Mouse (Mus musculus) liver, embryonic 12.5 days (tissue): Measurements from ENCODE around the gene Mlec. TPM values are rescaled to one million over a fixed set of nuclear protein-coding genes. Genes with fewer than 3 reads are reported as not detected.
"Not testable (repeated sequence)": the region's sequence is repeated elsewhere in the genome, so short reads cannot be mapped to it uniquely, and the experiment has no call there.

ENCODE experiments used
- ATAC-seq: fragments of 200-750 bp; cut with Nextera tagmentation; 2 replicates; pipeline ENCODE4 v1.8.0; 2017; ENCODE audit warnings: moderate number of reproducible peaks, mild to moderate bottlenecking, moderate library complexity
- H3K27ac ChIP-seq: fragments of 300-500 bp; sonication (generic); 2 replicates; pipeline ENCODE4 v1.5.1; 2016; ENCODE audit warnings: mild to moderate bottlenecking
- H3K27me3 ChIP-seq: fragments of 300-500 bp; sonication (generic); replicated peaks from 2 replicates; pipeline ENCODE4 v1.6.1; 2016; ENCODE audit warnings: mild to moderate bottlenecking, moderate library complexity
- H3K36me3 ChIP-seq: fragments of 300-500 bp; sonication (generic); 2 replicates; pipeline ENCODE4 v1.6.1; 2016; ENCODE audit warnings: mild to moderate bottlenecking, moderate library complexity
- H3K4me1 ChIP-seq: fragments of 300-500 bp; sonication (generic); 2 replicates; pipeline ENCODE4 v1.6.1; 2016
- H3K4me2 ChIP-seq: fragments of 300-500 bp; sonication (generic); 2 replicates; pipeline ENCODE4 v1.6.1; 2016; ENCODE audit warnings: mild to moderate bottlenecking, moderate library complexity
- H3K4me3 ChIP-seq: fragments of 300-500 bp; sonication (generic); 2 replicates; pipeline ENCODE4 v1.5.1; 2016; ENCODE audit warnings: mild to moderate bottlenecking, moderate library complexity
- H3K9ac ChIP-seq: fragments of 300-500 bp; sonication (generic); 2 replicates; pipeline ENCODE4 v1.6.1; 2016; ENCODE audit warnings: mild to moderate bottlenecking, moderate library complexity
- H3K9me3 ChIP-seq: fragments of 300-500 bp; sonication (generic); replicated peaks from 2 replicates; pipeline ENCODE4 v1.6.1; 2016; ENCODE audit warnings: mild to moderate bottlenecking, moderate library complexity
- WGBS: fragments of 180-500 bp; shearing (Covaris S2); methylation state at CpG from one replicate; pipeline ENCODE4 v1.1.7; 2016; ENCODE audit not compliant: insufficient replicate concordance; 5-methylcytosine and 5-hydroxymethylcytosine counted together
- polyA plus RNA-seq: library from polyadenylated mRNA; unstranded; fragments of >200 nt; fragmentation: Nextera tagmentation; extraction: Ambion mirVana; gene quantifications from 2 replicates; pipeline ENCODE4 v1.2.1, GENCODE M21; 2016

Mlec gene
- polyA plus RNA-seq, 1 experiment from 2014 or later: 46.8 TPM

GRCm38 (mm10) chr5:115113244-115113643 is 44.7 kb downstream of the Mlec start:
- 90% methylated on average over 12 of the region's 12 CpGs for WGBS
- peaks cover 61% of the 10 kb centered on the region for H3K36me3 ChIP-seq
- peaks cover 15% of the 10 kb centered on the region; the same call in 1 of the 2 replicates for H3K4me1 ChIP-seq
- ATAC-seq: no peak
- H3K27me3 ChIP-seq: no peaks in the 10 kb centered on the region
- H3K4me3 ChIP-seq: no peak overlapping the region
- no peak overlapping the region for H3K4me2 ChIP-seq
- no peak overlapping the region for H3K27ac ChIP-seq
- no peaks in the 10 kb centered on the region for H3K9me3 ChIP-seq
- H3K9ac ChIP-seq: no peak overlapping the region

DNA sequence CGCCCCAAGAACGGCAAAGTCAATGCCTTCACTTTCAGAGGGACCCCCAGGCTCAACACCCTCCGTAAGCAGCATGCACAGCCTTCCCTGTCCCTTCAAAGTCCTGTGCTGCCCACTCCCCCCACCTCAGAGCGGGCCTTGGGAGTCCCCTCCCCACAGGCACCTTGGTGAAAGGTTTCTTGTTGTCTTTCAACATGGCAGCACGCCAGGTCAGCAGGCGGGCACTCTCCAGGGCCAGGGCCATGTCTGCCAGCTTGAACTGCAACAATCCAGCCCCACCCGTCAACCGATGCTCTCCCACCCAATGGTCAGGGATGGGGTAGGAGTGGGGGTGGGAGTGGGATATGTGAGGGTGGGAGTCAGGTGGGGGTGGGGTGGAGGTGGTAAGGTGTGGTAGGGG is 46.8 kb downstream of the Mlec start:
- Histone ChIP-seq H3K27me3 (no peaks in the 10 kb centered on the region), H3K4me2 (no peak overlapping the region)
- WGBS: 92% methylated on average over 8 of the region's 8 CpGs

GRCm38 (mm10) chr5:115103253-115103652 is 54.7 kb downstream of the Mlec start:
- not testable (repeated sequence) for H3K4me3 ChIP-seq, H3K9ac ChIP-seq, H3K27ac ChIP-seq, H3K9me3 ChIP-seq, ATAC-seq, H3K4me2 ChIP-seq, H3K27me3 ChIP-seq, H3K4me1 ChIP-seq
- H3K36me3 ChIP-seq: peaks cover 63% of the 10 kb centered on the region
- WGBS: 93% methylated on average over 23 of the region's 23 CpGs

More for the DNA sequence above, 46.8 kb downstream of the Mlec start:
- no peak overlapping the region for H3K27ac ChIP-seq
- peaks cover 53% of the 10 kb centered on the region for H3K36me3 ChIP-seq
- H3K9me3 ChIP-seq: no peaks in the 10 kb centered on the region
- H3K4me1 ChIP-seq: peaks cover 8% of the 10 kb centered on the region; the same call in 1 of the 2 replicates
- H3K9ac ChIP-seq: no peak overlapping the region
- no peak overlapping the region for H3K4me3 ChIP-seq
- ATAC-seq: no peak

GRCm38 (mm10) chr5:115102231-115102630 is 55.7 kb downstream of the Mlec start:
- no peak overlapping the region for H3K4me2 ChIP-seq
- no peaks in the 10 kb centered on the region for H3K4me1 ChIP-seq
- H3K27me3 ChIP-seq: no peaks in the 10 kb centered on the region
- no peaks in the 10 kb centered on the region for H3K9me3 ChIP-seq
- peaks cover 69% of the 10 kb centered on the region for H3K36me3 ChIP-seq
- no peak overlapping the region for H3K27ac ChIP-seq
- 77% methylated on average over 2 of the region's 2 CpGs for WGBS
- H3K4me3 ChIP-seq: no peak overlapping the region
- ATAC-seq: no peak
- H3K9ac ChIP-seq: no peak overlapping the region

- Histone ChIP-seq H3K9ac (no peak overlapping the region), H3K27me3 (no peaks in the 10 kb centered on the region), H3K9me3 (no peaks in the 10 kb centered on the region), H3K36me3 (peaks cover 82% of the 10 kb centered on the region), H3K4me3 (no peak overlapping the region), H3K4me1 (no peaks in the 10 kb centered on the region), H3K27ac (no peak overlapping the region), H3K4me2 (no peak overlapping the region)
- WGBS: 77% methylated on average over 6 of the region's 6 CpGs
- no peak for ATAC-seq
Measured at GRCm38 (mm10) chr5:115100473-115100872, 57.5 kb downstream of the Mlec start.

GRCm38 (mm10) chr5:115099991-115100390 is 58.0 kb downstream of the Mlec start:
- H3K27me3 ChIP-seq: no peaks in the 10 kb centered on the region
- H3K4me2 ChIP-seq: no peak overlapping the region
- no peak for ATAC-seq
- 86% methylated on average over 9 of the region's 9 CpGs for WGBS
- no peak overlapping the region for H3K4me3 ChIP-seq
- H3K36me3 ChIP-seq: peaks cover 87% of the 10 kb centered on the region
- H3K9me3 ChIP-seq: no peaks in the 10 kb centered on the region
- no peak overlapping the region for H3K9ac ChIP-seq
- H3K4me1 ChIP-seq: no peaks in the 10 kb centered on the region
- H3K27ac ChIP-seq: no peak overlapping the region

GRCm38 (mm10) chr5:115099530-115099929 is 58.4 kb downstream of the Mlec start:
- 75% methylated on average over 5 of the region's 5 CpGs for WGBS
- H3K27me3 ChIP-seq: no peaks in the 10 kb centered on the region
- no peak overlapping the region for H3K4me3 ChIP-seq
- no peak for ATAC-seq
- no peak overlapping the region for H3K27ac ChIP-seq
- H3K9ac ChIP-seq: no peak overlapping the region
- H3K4me2 ChIP-seq: no peak overlapping the region
- peaks cover 92% of the 10 kb centered on the region for H3K36me3 ChIP-seq
- H3K9me3 ChIP-seq: no peaks in the 10 kb centered on the region
- no peaks in the 10 kb centered on the region for H3K4me1 ChIP-seq

GRCm38 (mm10) chr5:115098195-115098594 is 59.8 kb downstream of the Mlec start, which contains the start of gene Gm10401:
Gm10401 (minus strand) TSS chr5:115098295.
- Histone ChIP-seq H3K4me3 (no peak within 1 kb of the TSS), H3K9me3 (no peaks in the 10 kb centered on the region), H3K27ac (no peak within 1 kb of the TSS), H3K27me3 (no peaks in the 10 kb centered on the region), H3K9ac (no peak within 1 kb of the TSS), H3K4me1 (no peaks in the 10 kb centered on the region), H3K4me2 (no peak within 1 kb of the TSS), H3K36me3 (peaks cover 95% of the 10 kb centered on the region)
- 94% methylated on average over 8 of the region's 8 CpGs for WGBS
- ATAC-seq: no peak

Other genes with a start within 250 kb of the Mlec start
- gene Oasl1, start 234.9 kb downstream of the Mlec start, polyA plus RNA-seq: 0.29 and 0.30 TPM in 2 replicates
- 22.1 and 25.2 TPM in 2 replicates for gene 2210016L21Rik, start 216.0 kb downstream of the Mlec start, polyA plus RNA-seq
- 3.8 and 3.9 TPM in 2 replicates for gene Hnf1a, start 187.1 kb downstream of the Mlec start, polyA plus RNA-seq
- 19.3 and 23.7 TPM in 2 replicates for gene Sppl3, start 147.0 kb downstream of the Mlec start, polyA plus RNA-seq
- 12.2 and 15.1 TPM in 2 replicates for gene Gm10401, start 59.9 kb downstream of the Mlec start, polyA plus RNA-seq
- 43.9 and 51.1 TPM in 2 replicates for gene Acads, start 38.8 kb downstream of the Mlec start, polyA plus RNA-seq
- 16.1 and 17.6 TPM in 2 replicates for gene Unc119b, start 23.2 kb downstream of the Mlec start, polyA plus RNA-seq
- gene Cabp1, start 36.2 kb upstream of the Mlec start, polyA plus RNA-seq: 0.20 and 0.36 TPM in 2 replicates
- 140 and 143 TPM in 2 replicates for gene Pop5, start 77.7 kb upstream of the Mlec start, polyA plus RNA-seq
- gene Rnf10, start 114.7 kb upstream of the Mlec start, polyA plus RNA-seq: 166 and 172 TPM in 2 replicates
- 43.3 and 46.2 TPM in 2 replicates for gene Coq5, start 121.5 kb upstream of the Mlec start, polyA plus RNA-seq
- 825 and 857 TPM in 2 replicates for gene Dynll1, start 142.8 kb upstream of the Mlec start, polyA plus RNA-seq
- gene Srsf9, start 169.0 kb upstream of the Mlec start, polyA plus RNA-seq: 195 and 200 TPM in 2 replicates
- 20.6 and 21.2 TPM in 2 replicates for gene Gatc, start 183.0 kb upstream of the Mlec start, polyA plus RNA-seq
- gene Triap1, start 183.0 kb upstream of the Mlec start, polyA plus RNA-seq: 43.8 and 45.9 TPM in 2 replicates
- gene Cox6a1, start 190.8 kb upstream of the Mlec start, polyA plus RNA-seq: 783 and 814 TPM in 2 replicates